Mouse (Mus musculus): ENCODE measurements around the gene Vmn1r118. TPM values are rescaled to one million over a fixed set of nuclear protein-coding genes. Genes with fewer than 3 reads are reported as not detected.

Gene Vmn1r118
- not detected for polyA plus RNA-seq (2014; fragmentation: Illumina TruSeq; extraction: RNeasy Lipid Tissue Mini Kit (QIAGEN cat#74804))

GRCm38 (mm10) chr7:20912247-20912646 is at the start of gene Vmn1r118:
Gene Vmn1r118 (minus strand): TSS chr7:20912347.

DNA sequence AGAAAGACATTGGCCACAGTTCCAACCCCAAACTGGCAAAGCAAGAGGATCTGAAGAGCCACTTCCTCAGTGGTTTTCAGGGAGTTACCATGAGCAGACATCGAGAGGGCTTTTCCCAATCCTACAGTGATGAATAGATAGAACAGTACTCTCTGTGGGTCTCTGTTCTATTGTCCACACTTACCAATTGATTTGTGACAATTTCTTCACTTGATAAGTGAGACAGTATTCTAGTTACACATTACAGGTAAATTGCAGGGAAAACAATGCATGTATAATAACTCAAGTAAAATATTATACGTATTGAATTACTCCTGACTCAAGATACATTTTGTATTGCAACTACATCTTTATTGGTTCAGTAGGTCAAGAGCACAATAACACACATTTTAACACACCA is 28.1 kb downstream of the Vmn1r118 start, which contains the start of gene Vmn1r117:
Gene Vmn1r117 (minus strand): TSS at position 101 of the 400 bp plus-strand sequence.

GRCm38 (mm10) chr7:20871956-20872355 is 40.2 kb downstream of the Vmn1r118 start, which contains the start of gene Vmn1r116:
Gene Vmn1r116 (plus strand): TSS chr7:20872256.

Other genes with a start within 250 kb of the Vmn1r118 start
- gene Vmn1r107, start 243.4 kb downstream of the Vmn1r118 start, polyA plus RNA-seq (2014; fragmentation: Illumina TruSeq; extraction: RNeasy Lipid Tissue Mini Kit (QIAGEN cat#74804)), result not detected
- gene Vmn1r111, start 209.1 kb downstream of the Vmn1r118 start, polyA plus RNA-seq (2014; fragmentation: Illumina TruSeq; extraction: RNeasy Lipid Tissue Mini Kit (QIAGEN cat#74804)), result not detected
- gene Gm10668, start 181.7 kb downstream of the Vmn1r118 start, polyA plus RNA-seq (2014; fragmentation: Illumina TruSeq; extraction: RNeasy Lipid Tissue Mini Kit (QIAGEN cat#74804)), result not detected
- gene Vmn1r112, start 141.2 kb downstream of the Vmn1r118 start, polyA plus RNA-seq (2014; fragmentation: Illumina TruSeq; extraction: RNeasy Lipid Tissue Mini Kit (QIAGEN cat#74804)), result not detected
- not detected for gene Vmn1r113, start 125.1 kb downstream of the Vmn1r118 start, polyA plus RNA-seq (2014; fragmentation: Illumina TruSeq; extraction: RNeasy Lipid Tissue Mini Kit (QIAGEN cat#74804))
- not detected for gene Vmn1r114, start 100.2 kb downstream of the Vmn1r118 start, polyA plus RNA-seq (2014; fragmentation: Illumina TruSeq; extraction: RNeasy Lipid Tissue Mini Kit (QIAGEN cat#74804))
- not detected for gene Vmn1r115, start 67.4 kb downstream of the Vmn1r118 start, polyA plus RNA-seq (2014; fragmentation: Illumina TruSeq; extraction: RNeasy Lipid Tissue Mini Kit (QIAGEN cat#74804))
- gene Vmn1r116, start 40.1 kb downstream of the Vmn1r118 start, polyA plus RNA-seq (2014; fragmentation: Illumina TruSeq; extraction: RNeasy Lipid Tissue Mini Kit (QIAGEN cat#74804)), result not detected
- gene Vmn1r117, start 28.2 kb downstream of the Vmn1r118 start, polyA plus RNA-seq (2014; fragmentation: Illumina TruSeq; extraction: RNeasy Lipid Tissue Mini Kit (QIAGEN cat#74804)), result not detected
- not detected for gene Vmn1r119, start 100.1 kb upstream of the Vmn1r118 start, polyA plus RNA-seq (2014; fragmentation: Illumina TruSeq; extraction: RNeasy Lipid Tissue Mini Kit (QIAGEN cat#74804))
- gene Vmn1r120, start 141.4 kb upstream of the Vmn1r118 start, polyA plus RNA-seq (2014; fragmentation: Illumina TruSeq; extraction: RNeasy Lipid Tissue Mini Kit (QIAGEN cat#74804)), result not detected
- not detected for gene Vmn1r121, start 186.2 kb upstream of the Vmn1r118 start, polyA plus RNA-seq (2014; fragmentation: Illumina TruSeq; extraction: RNeasy Lipid Tissue Mini Kit (QIAGEN cat#74804))
- not detected for gene Vmn1r122, start 221.8 kb upstream of the Vmn1r118 start, polyA plus RNA-seq (2014; fragmentation: Illumina TruSeq; extraction: RNeasy Lipid Tissue Mini Kit (QIAGEN cat#74804))
- gene Vmn1r123, start 249.8 kb upstream of the Vmn1r118 start, polyA plus RNA-seq (2014; fragmentation: Illumina TruSeq; extraction: RNeasy Lipid Tissue Mini Kit (QIAGEN cat#74804)), result not detected